Mouse (Mus musculus): ENCODE data around the gene Cfap126.
"Not testable (repeated sequence)": the region's sequence is repeated elsewhere in the genome, so short reads cannot be mapped to it uniquely, and the experiment has no call there.

- not testable (repeated sequence) for TF ChIP-seq CTCF (IDR thresholded peaks at IDR 0.05; ENCODE audit: extremely low read depth, insufficient read length, insufficient replicate concordance, low read depth, low read length); POLR2A (IDR thresholded peaks at IDR 0.05; ENCODE audit: low read depth, low read length)
These were observed 42.8 kb upstream of the Cfap126 start for GRCm38 (mm10) chr1:171070879-171071278.
